Mouse (Mus musculus) liver, embryonic 16.5 days (tissue): Measurements from ENCODE around the gene 6430531B16Rik. TPM values are rescaled to one million over a fixed set of nuclear protein-coding genes. Genes with fewer than 3 reads are reported as not detected.

ENCODE experiments used
- ATAC-seq: fragments of 200-750 bp; cut with Nextera tagmentation; 2 replicates; pipeline ENCODE4 v1.8.0; 2017; ENCODE audit warnings: low read depth, mild to moderate bottlenecking, moderate number of reproducible peaks, moderate library complexity
- H3K27ac ChIP-seq: fragments of 300-500 bp; sonication (generic); 2 replicates; pipeline ENCODE4 v1.5.1; 2014; ENCODE audit warnings: mild to moderate bottlenecking, low read length
- H3K27me3 ChIP-seq: fragments of 300-500 bp; sonication (generic); 2 replicates; pipeline ENCODE4 v1.6.1; 2014; ENCODE audit warnings: low read depth, low read length, mixed read lengths; ENCODE audit not compliant: control insufficient read depth, insufficient read depth
- H3K36me3 ChIP-seq: fragments of 300-500 bp; sonication (generic); 2 replicates; pipeline ENCODE4 v1.6.1; 2014; ENCODE audit warnings: mild to moderate bottlenecking; ENCODE audit not compliant: control insufficient read depth, insufficient read depth
- H3K4me1 ChIP-seq: fragments of 300-500 bp; sonication (generic); 2 replicates; pipeline ENCODE4 v1.6.1; 2014; ENCODE audit warnings: low read depth, low read length, mixed read lengths; ENCODE audit not compliant: control insufficient read depth
- H3K4me2 ChIP-seq: fragments of 300-500 bp; sonication (generic); 2 replicates; pipeline ENCODE4 v1.6.1; 2014; ENCODE audit warnings: low read depth, low read length, mixed read lengths
- H3K4me3 ChIP-seq: fragments of 300-500 bp; sonication (generic); 2 replicates; pipeline ENCODE4 v1.5.1; 2014; ENCODE audit warnings: low read depth, mild to moderate bottlenecking, low read length
- H3K9ac ChIP-seq: fragments of 300-500 bp; sonication (generic); 2 replicates; pipeline ENCODE4 v1.6.1; 2014; ENCODE audit warnings: low read depth, low read length
- H3K9me3 ChIP-seq: fragments of 300-500 bp; sonication (generic); replicated peaks from 2 replicates; pipeline ENCODE4 v1.6.1; 2016; ENCODE audit warnings: low read length; ENCODE audit not compliant: control insufficient read depth
- WGBS: fragments of 180-500 bp; shearing (Covaris S2); extraction: QIAGEN DNeasy Blood & Tissue Kit; methylation state at CpG from one replicate; pipeline ENCODE4 v1.1.7; 2014; ENCODE audit not compliant: insufficient replicate concordance; 5-methylcytosine and 5-hydroxymethylcytosine counted together
- polyA plus RNA-seq: library from polyadenylated mRNA; unstranded; fragments of >200 nt; fragmentation: Nextera tagmentation; extraction: Ambion mirVana; gene quantifications from 2 replicates; pipeline ENCODE4 v1.2.1, GENCODE M21; 2015

Gene 6430531B16Rik
- polyA plus RNA-seq, 1 experiment from 2014 or later, result not detected

DNA sequence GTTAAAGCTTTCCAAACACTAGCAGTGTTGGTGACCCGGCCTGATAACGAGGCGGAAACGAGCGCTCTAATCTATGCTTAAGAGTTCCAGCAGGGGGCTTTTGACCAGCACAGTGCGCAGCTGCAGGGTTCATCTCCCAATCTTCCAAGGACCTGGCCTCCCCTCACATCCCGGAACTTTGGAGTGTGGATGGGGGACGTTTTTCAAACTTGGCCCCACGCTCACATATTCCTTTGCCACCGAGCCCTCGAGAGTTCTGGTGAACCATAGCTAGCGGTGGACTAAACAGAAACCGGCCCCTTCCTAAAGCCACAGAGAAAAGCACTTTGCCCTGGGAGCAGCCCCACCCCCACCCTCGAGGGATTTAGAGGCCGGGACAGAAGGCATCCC is 28.7 kb downstream of the 6430531B16Rik start:
- Histone ChIP-seq H3K27ac (no peak overlapping the region), H3K27me3 (peaks cover 28% of the 10 kb centered on the region), H3K9me3 (no peaks in the 10 kb centered on the region), H3K4me3 (peak overlapping the region; percentile 63), H3K4me1 (no peaks in the 10 kb centered on the region; the same call in none of the 2 replicates), H3K4me2 (peak overlapping the region; percentile 71), H3K9ac (peak overlapping the region; percentile 59), H3K36me3 (no peaks in the 10 kb centered on the region)
- under 1% methylated on average over 15 of the region's 15 CpGs for WGBS
- peak; percentile 53; the same call in 1 of the 2 replicates for ATAC-seq

GRCm38 (mm10) chr7:139946032-139946431 is 32.5 kb downstream of the 6430531B16Rik start:
- 26% methylated on average over 5 of the region's 5 CpGs for WGBS
- ATAC-seq, result no peak

GRCm38 (mm10) chr7:139945516-139945915 is 33.0 kb downstream of the 6430531B16Rik start:
- Histone ChIP-seq H3K9ac (no peak overlapping the region), H3K4me2 (no peak overlapping the region), H3K9me3 (no peaks in the 10 kb centered on the region), H3K36me3 (no peaks in the 10 kb centered on the region), H3K4me1 (no peaks in the 10 kb centered on the region; the same call in 1 of the 2 replicates), H3K4me3 (no peak overlapping the region), H3K27ac (no peak overlapping the region), H3K27me3 (peaks cover 62% of the 10 kb centered on the region)
- ATAC-seq, result no peak
- WGBS, result 21% methylated on average over 5 of the region's 5 CpGs

More at GRCm38 (mm10) chr7:139946032-139946431, 32.5 kb downstream of the 6430531B16Rik start:
- H3K36me3 ChIP-seq, result no peaks in the 10 kb centered on the region
- no peak overlapping the region for H3K9ac ChIP-seq
- no peak overlapping the region for H3K27ac ChIP-seq
- H3K9me3 ChIP-seq, result no peaks in the 10 kb centered on the region
- H3K4me1 ChIP-seq, result no peaks in the 10 kb centered on the region; the same call in none of the 2 replicates
- H3K4me2 ChIP-seq, result no peak overlapping the region
- no peak overlapping the region for H3K4me3 ChIP-seq
- peaks cover 62% of the 10 kb centered on the region for H3K27me3 ChIP-seq

- H3K27me3 ChIP-seq, result peaks cover 62% of the 10 kb centered on the region
- H3K9me3 ChIP-seq, result no peaks in the 10 kb centered on the region
- H3K36me3 ChIP-seq, result no peaks in the 10 kb centered on the region
- 3% methylated on average over 68 of the region's 68 CpGs for WGBS
- H3K4me2 ChIP-seq, result peak overlapping the region; percentile 27
- H3K4me1 ChIP-seq, result no peaks in the 10 kb centered on the region; the same call in 1 of the 2 replicates
- no peak overlapping the region for H3K9ac ChIP-seq
- peak overlapping the region; percentile 26 for H3K4me3 ChIP-seq
- ATAC-seq, result no peak
- H3K27ac ChIP-seq, result no peak overlapping the region
Observed at GRCm38 (mm10) chr7:139944291-139945240, 34.0 kb downstream of the 6430531B16Rik start.

DNA sequence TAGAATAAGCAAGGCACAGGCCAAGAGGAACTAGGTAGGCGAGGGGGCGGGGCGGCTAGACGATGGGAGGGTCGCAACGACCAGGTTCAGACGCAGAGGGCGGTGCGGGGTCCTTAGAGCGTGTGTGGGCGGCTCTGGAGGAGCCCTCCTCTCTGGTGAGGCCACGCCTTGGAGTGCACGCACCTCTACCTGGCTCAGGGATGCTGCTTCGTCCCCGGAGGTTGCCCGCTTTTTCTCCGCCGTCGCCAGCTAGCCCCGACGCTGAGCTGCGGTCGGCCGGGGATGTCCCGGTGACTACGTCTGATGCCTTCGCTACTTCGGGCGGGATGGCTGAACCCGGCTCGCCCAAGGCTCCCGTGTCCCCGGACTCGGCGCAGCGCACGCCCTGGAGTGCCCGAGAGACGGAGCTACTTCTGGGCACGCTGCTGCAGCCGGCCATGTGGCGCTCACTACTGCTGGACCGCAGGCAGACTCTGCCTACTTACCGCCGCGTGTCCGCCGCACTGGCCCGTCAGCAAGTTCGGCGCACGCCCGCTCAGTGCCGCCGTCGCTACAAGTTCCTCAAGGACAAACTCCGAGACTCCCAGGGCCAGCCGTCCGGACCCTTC is 34.8 kb downstream of the 6430531B16Rik start, which contains the start of gene Utf1:
TSS of gene Utf1 (plus strand) at position 116 of the 608 bp plus-strand sequence.
- WGBS, result 1% methylated on average over 59 of the region's 59 CpGs
- Histone ChIP-seq H3K9ac (no peak within 1 kb of the TSS), H3K4me3 (peak within 1 kb of the TSS; percentile 26), H3K4me2 (peak within 1 kb of the TSS; percentile 27), H3K36me3 (no peaks in the 10 kb centered on the region), H3K27ac (no peak within 1 kb of the TSS), H3K27me3 (peaks cover 60% of the 10 kb centered on the region), H3K4me1 (no peaks in the 10 kb centered on the region), H3K9me3 (no peaks in the 10 kb centered on the region)
- no peak for ATAC-seq

DNA sequence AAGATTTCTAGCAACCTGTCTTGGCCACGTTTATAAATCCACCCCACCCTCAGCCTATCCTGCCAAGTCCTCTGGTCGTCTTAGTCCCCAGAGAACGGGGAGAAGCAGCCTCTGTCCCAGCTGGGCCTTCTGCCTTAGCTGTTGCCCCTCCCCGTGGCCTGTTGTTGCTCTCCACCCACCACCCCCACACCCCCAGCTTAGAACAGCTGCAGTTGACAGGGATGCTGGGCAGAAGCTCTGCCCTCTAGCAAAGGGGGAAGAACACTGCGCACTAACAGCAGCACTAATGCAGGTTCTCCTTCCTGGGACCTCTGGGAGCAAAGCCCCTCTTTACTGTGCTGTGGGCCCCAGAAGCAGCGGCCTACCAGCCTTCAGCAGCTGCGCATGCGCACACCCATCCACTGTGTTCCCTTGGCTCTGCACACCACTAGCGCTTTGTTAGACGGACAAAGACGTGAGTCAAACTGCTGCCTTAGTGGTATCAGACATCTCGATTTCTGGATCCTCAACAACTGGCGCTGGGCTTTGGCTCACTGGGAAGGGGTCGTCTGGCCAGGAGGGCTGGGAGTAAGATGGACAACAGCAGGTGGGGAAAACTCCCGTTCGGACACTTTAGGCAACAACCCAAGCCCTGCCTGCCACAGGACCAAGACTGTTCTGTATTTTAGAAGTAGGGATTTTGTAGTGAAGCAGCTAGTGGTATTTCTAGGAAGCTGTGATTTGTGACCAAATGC is 37.9 kb downstream of the 6430531B16Rik start:
- no peak overlapping the region for H3K27ac ChIP-seq
- peaks cover 42% of the 10 kb centered on the region for H3K27me3 ChIP-seq
- H3K4me2 ChIP-seq, result no peak overlapping the region
- no peak overlapping the region for H3K4me3 ChIP-seq
- WGBS, result 46% methylated on average over 16 of the region's 16 CpGs
- H3K9ac ChIP-seq, result no peak overlapping the region
- ATAC-seq, result no peak
- no peaks in the 10 kb centered on the region for H3K36me3 ChIP-seq
- no peaks in the 10 kb centered on the region for H3K9me3 ChIP-seq
- H3K4me1 ChIP-seq, result no peaks in the 10 kb centered on the region

DNA sequence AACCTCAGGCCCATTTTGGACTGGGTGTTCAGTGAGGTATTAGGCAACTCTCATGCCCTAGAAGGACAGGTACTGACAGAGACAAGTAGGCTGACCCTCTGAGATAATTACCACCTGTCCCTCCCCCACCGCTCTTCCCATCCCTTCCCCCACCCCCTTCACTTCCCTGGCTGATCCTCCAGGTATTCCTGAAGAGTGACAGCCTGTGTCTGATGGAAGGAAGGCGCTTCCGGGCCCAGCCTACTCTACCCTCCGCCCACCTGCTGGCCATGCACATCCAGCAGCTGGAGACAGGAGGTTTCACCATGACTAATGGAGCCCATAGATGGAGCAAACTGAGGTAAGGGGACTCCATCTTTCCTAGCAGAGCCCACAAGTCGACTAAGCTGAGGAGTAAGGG is 40.7 kb downstream of the 6430531B16Rik start:
- H3K9me3 ChIP-seq, result no peaks in the 10 kb centered on the region
- H3K9ac ChIP-seq, result no peak overlapping the region
- H3K4me2 ChIP-seq, result no peak overlapping the region
- no peaks in the 10 kb centered on the region for H3K36me3 ChIP-seq
- H3K27ac ChIP-seq, result no peak overlapping the region
- H3K4me3 ChIP-seq, result no peak overlapping the region
- peaks cover 13% of the 10 kb centered on the region for H3K27me3 ChIP-seq
- no peaks in the 10 kb centered on the region for H3K4me1 ChIP-seq
- 60% methylated on average over 5 of the region's 5 CpGs for WGBS
- ATAC-seq, result no peak

GRCm38 (mm10) chr7:139937138-139937537 is 41.4 kb downstream of the 6430531B16Rik start:
- Histone ChIP-seq H3K27me3 (peaks cover 6% of the 10 kb centered on the region), H3K9me3 (no peaks in the 10 kb centered on the region), H3K36me3 (no peaks in the 10 kb centered on the region), H3K9ac (no peak overlapping the region), H3K4me2 (no peak overlapping the region), H3K27ac (no peak overlapping the region), H3K4me1 (no peaks in the 10 kb centered on the region), H3K4me3 (no peak overlapping the region)
- no peak for ATAC-seq
- WGBS, result 64% methylated on average over 3 of the region's 3 CpGs
